Mouse (Mus musculus): ENCODE data around the gene Acacb. TPM values are rescaled to one million over a fixed set of nuclear protein-coding genes. Genes with fewer than 3 reads are reported as not detected.

The Acacb gene
- total RNA-seq, 4 experiments from 2014 or later = 231 to 252 (median 245) TPM

Other genes with a start within 250 kb of the Acacb start
- 10 to 100 TPM; 21.9 to 30.3 (median 23.7) TPM for gene Coro1c, start 237.8 kb upstream of the Acacb start, total RNA-seq (2022)
- gene Ssh1, start 152.6 kb upstream of the Acacb start, total RNA-seq (2022) = 10 to 100 TPM; 12.3 to 16.8 (median 13.4) TPM
- gene Dao, start 142.8 kb upstream of the Acacb start, total RNA-seq (2022) = not detected
- gene Usp30, start 81.1 kb upstream of the Acacb start, total RNA-seq (2022) = 10 to 100 TPM in 3 of 4 experiments, 1 to 10 TPM in 1; 9.6 to 13.2 (median 12.0) TPM
- not detected for gene Svop, start 55.0 kb upstream of the Acacb start, total RNA-seq (2022)
- 1 to 10 TPM in 2 of 4 experiments, under 1 TPM in 2; 0.83 to 1.8 (median 0.97) TPM for gene Alkbh2, start 18.3 kb upstream of the Acacb start, total RNA-seq (2022)
- gene Ung, start 16.1 kb upstream of the Acacb start, total RNA-seq (2022) = 10 to 100 TPM; 21.5 to 30.1 (median 24.2) TPM
- not detected for gene Foxn4, start 127.3 kb downstream of the Acacb start, total RNA-seq (2022)
- gene Myo1h, start 142.6 kb downstream of the Acacb start, total RNA-seq (2022) = under 1 TPM; 0.19 to 0.31 (median 0.22) TPM
- gene Kctd10, start 234.0 kb downstream of the Acacb start, total RNA-seq (2022) = 10 to 100 TPM; 39.6 to 55.1 (median 44.7) TPM
- gene Ube3b, start 234.1 kb downstream of the Acacb start, total RNA-seq (2022) = 100 to 1,000 TPM in 3 of 4 experiments, 10 to 100 TPM in 1; 98.7 to 113 (median 104) TPM